Mouse (Mus musculus) kidney, adult 2 months (tissue): Measurements from ENCODE around the gene Rpl27a. TPM values are rescaled to one million over a fixed set of nuclear protein-coding genes. Genes with fewer than 3 reads are reported as not detected.

Experiments used
- DNase-seq: peaks from one replicate; pipeline ENCODE4 v3.0.0; 2021
- H3K27ac ChIP-seq: fragments of 200-500 bp; 2 replicates; pipeline ENCODE4 v1.5.1; 2012; ENCODE audit warnings: low read depth, low read length, control low read depth, inconsistent platforms; ENCODE audit not compliant: insufficient read depth
- H3K27me3 ChIP-seq: fragments of 200-500 bp; replicated peaks from 2 replicates; pipeline ENCODE4 v1.6.1; 2012; ENCODE audit warnings: mild to moderate bottlenecking, moderate library complexity, low read length, inconsistent platforms; ENCODE audit not compliant: control insufficient read depth, insufficient read depth
- H3K36me3 ChIP-seq: fragments of 200-500 bp; 2 replicates; pipeline ENCODE4 v1.6.1; 2012; ENCODE audit warnings: mild to moderate bottlenecking, moderate library complexity, low read length, inconsistent platforms; ENCODE audit not compliant: control insufficient read depth, insufficient read depth
- H3K4me1 ChIP-seq: fragments of 200-500 bp; 2 replicates; pipeline ENCODE4 v1.6.1; 2011; ENCODE audit warnings: low read length; ENCODE audit not compliant: control insufficient read depth, insufficient read depth
- H3K4me3 ChIP-seq: fragments of 200-500 bp; 2 replicates; pipeline ENCODE4 v1.5.1; 2011; ENCODE audit warnings: mild to moderate bottlenecking, low read depth, low read length, control low read depth; ENCODE audit not compliant: insufficient read depth
- CTCF ChIP-seq: fragments of 200-500 bp; conservative IDR thresholded peaks from 2 replicates; pipeline ENCODE4 v1.5.1; 2011; ENCODE audit warnings: low read depth, mild to moderate bottlenecking, control low read depth, low read length, moderate library complexity, mixed read lengths; ENCODE audit not compliant: insufficient read depth, insufficient read length
- POLR2A ChIP-seq: fragments of 200-500 bp; IDR thresholded peaks from one replicate; pipeline ENCODE4 v1.6.1; 2011; ENCODE audit warnings: low read depth, low read length, control low read depth
- WGBS: fragments of 180-500 bp; shearing (Covaris S2); methylation state at CpG from one replicate; pipeline ENCODE4 v1.1.7; 2018; 5-methylcytosine and 5-hydroxymethylcytosine counted together
- polyA plus RNA-seq: library from polyadenylated mRNA; depleted of rRNA; stranded (reverse); fragments of >200 nt; gene quantifications from 2 replicates; pipeline ENCODE4 v1.2.3, GENCODE M21; 2012; rRNA removed

The Rpl27a gene
- polyA plus RNA-seq, 1 experiment, result 374 TPM

GRCm38 (mm10) chr7:109563775-109564362 lies 44.9 kb downstream of the Rpl27a start:
- no peaks in the 10 kb centered on the region for H3K27me3 ChIP-seq
- no peak overlapping the region for H3K4me3 ChIP-seq
- no peak for DNase-seq
- H3K27ac ChIP-seq, result no peak overlapping the region
- H3K4me1 ChIP-seq, result peaks cover 12% of the 10 kb centered on the region
- no peak for TF ChIP-seq POLR2A
- no peak for TF ChIP-seq CTCF
- 60% methylated on average over 4 of the region's 4 CpGs for WGBS
- H3K36me3 ChIP-seq, result no peaks in the 10 kb centered on the region

GRCm38 (mm10) chr7:109566327-109566726 lies 47.4 kb downstream of the Rpl27a start:
- no peaks in the 10 kb centered on the region for H3K36me3 ChIP-seq
- no peak overlapping the region for H3K4me3 ChIP-seq
- TF ChIP-seq CTCF (no peak; the same call in 1 of the 2 replicates), POLR2A (no peak)
- H3K27me3 ChIP-seq, result no peaks in the 10 kb centered on the region
- DNase-seq, result no peak
- peaks cover 12% of the 10 kb centered on the region for H3K4me1 ChIP-seq
- H3K27ac ChIP-seq, result peak overlapping the region; percentile 61

DNA sequence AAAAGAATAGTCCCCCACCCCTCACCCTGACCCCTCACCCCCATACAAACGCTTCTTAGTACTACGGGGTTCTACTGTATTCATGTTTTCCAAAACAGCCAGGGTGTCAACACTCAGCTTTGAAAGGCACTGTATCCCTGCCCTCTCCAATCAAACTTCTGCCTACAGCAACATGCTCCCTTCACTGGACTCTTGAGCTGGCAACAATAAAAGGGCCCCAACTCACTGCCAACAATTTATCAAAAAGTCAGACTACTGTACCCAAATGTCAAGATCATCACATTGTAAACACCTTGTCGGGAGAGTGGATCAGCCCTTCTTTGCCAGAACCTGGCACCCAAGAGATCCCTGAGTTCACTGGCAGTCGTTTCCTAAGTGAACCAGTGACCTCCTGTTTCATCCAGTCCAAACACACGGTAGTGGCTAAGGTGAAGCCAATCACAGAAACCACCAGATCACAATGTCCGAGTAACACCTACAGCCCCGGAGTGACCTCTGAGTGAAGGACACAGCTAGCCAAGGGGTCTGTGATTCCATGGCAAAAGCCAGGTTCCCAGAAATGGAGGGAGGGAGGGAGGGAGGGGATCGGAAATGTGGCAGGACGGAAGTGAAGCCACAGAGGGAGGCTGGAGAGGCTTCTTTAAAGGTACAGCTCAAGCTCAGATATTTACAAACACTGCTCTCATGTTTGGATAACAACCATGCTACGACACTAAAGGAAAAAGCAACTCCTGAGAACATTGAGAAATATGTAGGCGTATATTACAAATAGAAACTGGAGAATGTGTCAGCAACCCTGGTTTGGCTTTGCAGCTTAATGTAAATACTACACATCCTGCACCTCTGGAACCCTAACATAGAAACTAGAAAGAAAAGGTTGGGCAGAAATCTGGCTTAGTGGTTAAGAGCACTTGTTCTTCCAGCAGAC lies 48.2 kb downstream of the Rpl27a start:
- no peak overlapping the region for H3K4me3 ChIP-seq
- peaks cover 12% of the 10 kb centered on the region for H3K4me1 ChIP-seq
- peak; percentile 54 for DNase-seq
- TF ChIP-seq CTCF, result no peak
- TF ChIP-seq POLR2A, result no peak
- no peaks in the 10 kb centered on the region for H3K36me3 ChIP-seq
- WGBS, result 48% methylated on average over 11 of the region's 11 CpGs
- peak overlapping the region; percentile 61 for H3K27ac ChIP-seq
- H3K27me3 ChIP-seq, result no peaks in the 10 kb centered on the region

DNA sequence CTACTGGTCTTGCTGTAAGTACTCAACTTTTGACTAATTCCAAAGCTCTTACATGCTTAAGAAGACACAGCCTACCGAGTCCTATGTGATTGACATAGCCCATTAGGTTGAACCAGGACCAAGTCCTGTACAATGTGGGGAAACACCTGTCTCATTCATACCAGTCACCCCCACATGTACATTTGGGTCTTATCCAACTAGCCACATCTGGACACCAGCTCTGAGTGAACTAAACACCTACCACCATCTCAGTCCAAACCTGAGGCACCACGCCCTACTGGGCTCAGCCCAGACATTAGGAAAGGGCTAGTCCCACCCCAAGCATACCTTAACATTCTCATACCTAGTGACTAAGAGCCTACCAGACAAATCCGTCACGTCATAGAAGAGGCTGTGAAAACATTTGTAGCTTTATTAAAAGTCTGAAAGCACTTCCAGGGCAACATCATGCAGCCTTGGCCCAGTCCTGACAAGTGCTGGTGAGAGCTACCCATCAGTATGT lies 49.5 kb downstream of the Rpl27a start:
- 91% methylated on average over 4 of the region's 4 CpGs for WGBS

More for the DNA sequence above, 49.5 kb downstream of the Rpl27a start:
- H3K27me3 ChIP-seq, result no peaks in the 10 kb centered on the region
- H3K27ac ChIP-seq, result no peak overlapping the region
- no peak overlapping the region for H3K4me3 ChIP-seq
- peaks cover 5% of the 10 kb centered on the region; the same call in 1 of the 2 replicates for H3K4me1 ChIP-seq
- H3K36me3 ChIP-seq, result no peaks in the 10 kb centered on the region
- no peak for DNase-seq
- TF ChIP-seq CTCF, result no peak
- TF ChIP-seq POLR2A, result no peak

Other genes with a start within 250 kb of the Rpl27a start
- gene Stk33, start 80.1 kb upstream of the Rpl27a start, polyA plus RNA-seq, result 0.08 and 0.10 TPM in 2 replicates
- gene Trim66, start 11.0 kb upstream of the Rpl27a start, polyA plus RNA-seq, result 0.03 and 0.04 TPM in 2 replicates
- 39.5 and 47.6 TPM in 2 replicates for gene St5, start 184.5 kb downstream of the Rpl27a start, polyA plus RNA-seq
- gene Akip1, start 184.5 kb downstream of the Rpl27a start, polyA plus RNA-seq, result 24.7 and 29.8 TPM in 2 replicates
- 0.08 TPM in 1 of 2 replicates, not detected in the other for gene BC051019, start 204.7 kb downstream of the Rpl27a start, polyA plus RNA-seq
- gene Ascl3, start 212.6 kb downstream of the Rpl27a start, polyA plus RNA-seq, result 0.92 and 1.6 TPM in 2 replicates
- gene Tmem9b, start 233.7 kb downstream of the Rpl27a start, polyA plus RNA-seq, result 65.8 and 74.5 TPM in 2 replicates